15 mouse cellular contexts compared by ENCODE assay signal in genomic region chr1:86348801-86349200, GRCm38 (mm10). TPM values are rescaled to one million over a fixed set of nuclear protein-coding genes. Genes with fewer than 3 reads are reported as not detected.
DNase-seq lines count a peak whose midpoint lies in the region; ATAC-seq and TF ChIP-seq lines count a peak whose summit lies in the region.
"Had no signal": no experiment of that assay in that cellular context is flagged by ENCODE, and none has a peak within 500 bp of the region (broad histone marks: within the 10 kb centered on the region; RNA-seq: fewer than 3 reads in every experiment).

No protein-coding gene starts in this region.

- no peak for ATAC-seq in intestine, postnatal 0 days
- ATAC-seq in intestine, embryonic 15.5 days = no peak
- no peak for ATAC-seq in midbrain, embryonic 11.5 days (ENCODE audit: low FRiP score)
- no peak for ATAC-seq in midbrain, embryonic 14.5 days (ENCODE audit: low FRiP score, low TSS enrichment)

- H3K4me1 ChIP-seq in intestine, postnatal 0 days (replicated peaks; ENCODE audit: control insufficient read depth, insufficient read depth, low read length) = no peaks in the 10 kb centered on the region
- no peaks in the 10 kb centered on the region for H3K4me1 ChIP-seq in intestine, embryonic 15.5 days (replicated peaks)
- no peaks in the 10 kb centered on the region for H3K4me1 ChIP-seq in midbrain, embryonic 11.5 days (ENCODE audit: control insufficient read depth, insufficient read depth, low read length)
- no peaks in the 10 kb centered on the region for H3K4me1 ChIP-seq in midbrain, embryonic 14.5 days (ENCODE audit: control insufficient read depth, insufficient read depth, low read length)
- no peaks in the 10 kb centered on the region; a peak in 2 of 4 replicates for H3K4me1 ChIP-seq in ES-E14 (ENCODE audit: control insufficient read depth in 2 of 2, insufficient read depth in 2 of 2, low read length in 2 of 2, poor library complexity in 1 of 2)
- H3K4me1 ChIP-seq: heart, embryonic 15.5 days; hindbrain, embryonic 10.5 days had no signal

- H3K4me2 ChIP-seq in intestine, postnatal 0 days (replicated peaks; ENCODE audit: low read depth) = no peak overlapping the region
- H3K4me2 ChIP-seq in intestine, embryonic 15.5 days (replicated peaks) = no peak overlapping the region
- H3K4me2 ChIP-seq in midbrain, embryonic 11.5 days = no peak overlapping the region
- no peak overlapping the region for H3K4me2 ChIP-seq in midbrain, embryonic 14.5 days (ENCODE audit: low read length)
- H3K4me2 ChIP-seq: heart, embryonic 15.5 days had no signal

- WGBS in intestine, postnatal 0 days = 71% methylated on average over 4 of the region's 4 CpGs
- 83% methylated on average over 4 of the region's 4 CpGs for WGBS in intestine, embryonic 15.5 days
- WGBS in midbrain, embryonic 11.5 days = 71% methylated on average over 4 of the region's 4 CpGs
- WGBS in midbrain, embryonic 14.5 days = 75% methylated on average over 4 of the region's 4 CpGs

- H3K9ac ChIP-seq in intestine, postnatal 0 days (ENCODE audit: low read depth, low read length) = no peak overlapping the region
- no peak overlapping the region for H3K9ac ChIP-seq in intestine, embryonic 15.5 days
- no peak overlapping the region for H3K9ac ChIP-seq in midbrain, embryonic 11.5 days (ENCODE audit: low read length)
- no peak overlapping the region for H3K9ac ChIP-seq in midbrain, embryonic 14.5 days (replicated peaks; ENCODE audit: low read length)
- H3K9ac ChIP-seq in ES-E14 (ENCODE audit: insufficient read depth, low read depth, low read length, poor library complexity, severe bottlenecking) = no peak overlapping the region
- H3K9ac ChIP-seq: heart, embryonic 15.5 days had no signal

- H3K27me3 ChIP-seq in intestine, postnatal 0 days (replicated peaks; ENCODE audit: control insufficient read depth, insufficient read depth, low read length) = no peaks in the 10 kb centered on the region
- no peaks in the 10 kb centered on the region for H3K27me3 ChIP-seq in intestine, embryonic 15.5 days (replicated peaks)
- H3K27me3 ChIP-seq in midbrain, embryonic 11.5 days (ENCODE audit: control insufficient read depth, insufficient read depth, low read length) = no peaks in the 10 kb centered on the region
- H3K27me3 ChIP-seq in midbrain, embryonic 14.5 days (ENCODE audit: control insufficient read depth, insufficient read depth, low read length) = no peaks in the 10 kb centered on the region
- H3K27me3 ChIP-seq: heart, embryonic 15.5 days had no signal

- DNase-seq in midbrain, embryonic 11.5 days (ENCODE audit: low spot score, missing footprints) = peak; percentile 72
- no peak for DNase-seq in midbrain, embryonic 14.5 days
- DNase-seq in ES-E14 (ENCODE audit: low read depth, low spot score) = peak; percentile 68
- peak; percentile 42 for DNase-seq in naive thymus-derived CD4-positive, alpha-beta T cell, adult 2 months (ENCODE audit: low read depth)
- DNase-seq in adrenal gland, adult 8-10 months = no peak
- DNase-seq in B cell, adult 2 months = no peak
- DNase-seq: cerebellum, postnatal 10 days; kidney, postnatal 4 days; layer of hippocampus, postnatal 36 days; lung, adult 18-20 months; retina, postnatal 1 day had no signal

- H3K9me3 ChIP-seq in intestine, postnatal 0 days (ENCODE audit: control insufficient read depth) = no peaks in the 10 kb centered on the region
- no peaks in the 10 kb centered on the region for H3K9me3 ChIP-seq in intestine, embryonic 15.5 days
- no peaks in the 10 kb centered on the region for H3K9me3 ChIP-seq in midbrain, embryonic 11.5 days (ENCODE audit: control insufficient read depth, low read length)
- H3K9me3 ChIP-seq in midbrain, embryonic 14.5 days (ENCODE audit: control insufficient read depth, low read length) = no peaks in the 10 kb centered on the region
- H3K9me3 ChIP-seq in ES-E14 (ENCODE audit: control insufficient read depth, insufficient read depth, low read depth, low read length) = no peaks in the 10 kb centered on the region
- H3K9me3 ChIP-seq: heart, embryonic 15.5 days; hindbrain, embryonic 10.5 days had no signal

- in situ Hi-C loops in ES-E14 (cut with MboI; ENCODE audit: low sequenced_read_pairs in 2 of 2, unreplicated experiment in 2 of 2) = no loop called here

- peak; percentile 50 for TF ChIP-seq CTCF in intestine, postnatal 0 days (IDR thresholded peaks at IDR 0.05; ENCODE audit: low read depth)

- H3K27ac ChIP-seq in intestine, postnatal 0 days (ENCODE audit: low read depth, low read length) = no peak overlapping the region
- no peak overlapping the region for H3K27ac ChIP-seq in intestine, embryonic 15.5 days
- no peak overlapping the region for H3K27ac ChIP-seq in midbrain, embryonic 11.5 days (ENCODE audit: low read depth, low read length)
- H3K27ac ChIP-seq in midbrain, embryonic 14.5 days (replicated peaks; ENCODE audit: low read depth, low read length) = no peak overlapping the region
- H3K27ac ChIP-seq in ES-E14 (ENCODE audit: insufficient read depth, low read depth, low read length, poor library complexity, severe bottlenecking) = peak overlapping the region; percentile 84; the same call in 1 of the 2 replicates
- H3K27ac ChIP-seq: heart, embryonic 15.5 days; hindbrain, embryonic 10.5 days had no signal

- H3K36me3 ChIP-seq in intestine, postnatal 0 days (ENCODE audit: control insufficient read depth, insufficient read depth) = peaks cover 53% of the 10 kb centered on the region
- peaks cover 34% of the 10 kb centered on the region for H3K36me3 ChIP-seq in intestine, embryonic 15.5 days
- peaks cover 34% of the 10 kb centered on the region for H3K36me3 ChIP-seq in midbrain, embryonic 11.5 days (ENCODE audit: control insufficient read depth, insufficient read depth, low read length)
- peaks cover 71% of the 10 kb centered on the region for H3K36me3 ChIP-seq in midbrain, embryonic 14.5 days (ENCODE audit: control insufficient read depth, insufficient read depth, low read length)
- H3K36me3 ChIP-seq in ES-E14 (ENCODE audit: control insufficient read depth, insufficient read depth, low read length, poor library complexity, severe bottlenecking) = peaks cover 37% of the 10 kb centered on the region

- no peak overlapping the region for H3K4me3 ChIP-seq in intestine, postnatal 0 days (ENCODE audit: low read depth, low read length)
- H3K4me3 ChIP-seq in intestine, embryonic 15.5 days (replicated peaks) = no peak overlapping the region
- H3K4me3 ChIP-seq in midbrain, embryonic 11.5 days (ENCODE audit: low read depth, low read length) = no peak overlapping the region
- H3K4me3 ChIP-seq in midbrain, embryonic 14.5 days (replicated peaks; ENCODE audit: low read depth, low read length) = no peak overlapping the region
- H3K4me3 ChIP-seq in ES-E14 (ENCODE audit: insufficient read depth in 1 of 2, low read depth in 1 of 2, low read length in 2 of 2, poor library complexity in 1 of 2, severe bottlenecking in 1 of 2) = no peak overlapping the region
- H3K4me3 ChIP-seq: heart, embryonic 15.5 days; hindbrain, embryonic 10.5 days had no signal

TF ChIP-seq in ES-E14, 5 proteins besides CTCF, POLR2A, EP300 and RAD21:
- TF ChIP-seq ZC3H11A (IDR thresholded peaks at IDR 0.05; ENCODE audit: borderline replicate concordance, low read depth, low read length) (no peak), CHD2 (IDR thresholded peaks at IDR 0.05; ENCODE audit: low read depth, low read length) (no peak), HCFC1 (IDR thresholded peaks at IDR 0.05; ENCODE audit: borderline replicate concordance, insufficient read depth, low read length) (no peak), ZNF384 (IDR thresholded peaks at IDR 0.05; ENCODE audit: low read depth, low read length) (no peak), MAFK (IDR thresholded peaks at IDR 0.05; ENCODE audit: insufficient read depth, low read depth, low read length) (no peak)

RNA-seq across cellular contexts. Expression of gene Ncl, which starts 10.4 kb away (rescaled TPM):
- polyA plus RNA-seq in intestine, postnatal 0 days (2015; fragmentation: Nextera tagmentation; extraction: Ambion mirVana) = 172 and 188 TPM in 2 replicates
- polyA plus RNA-seq in intestine, embryonic 15.5 days (2015; fragmentation: Nextera tagmentation; extraction: Ambion mirVana) = 424 and 451 TPM in 2 replicates
- polyA plus RNA-seq in midbrain, embryonic 11.5 days (2014; fragmentation: Nextera tagmentation; extraction: Ambion mirVana) = 339 and 375 TPM in 2 replicates
- 153 and 154 TPM in 2 replicates for polyA plus RNA-seq in midbrain, embryonic 14.5 days (2014; fragmentation: Nextera tagmentation; extraction: Ambion mirVana)
- total RNA-seq in ES-E14 (2012; rRNA removed) = 496 and 529 TPM in 2 replicates
- total RNA-seq in adrenal gland, adult 8-10 months (2022) = 100 to 1,000 TPM; 181 to 250 (median 204) TPM

RNA-seq across cellular contexts. Expression of gene B3gnt7, which starts 46.2 kb away (rescaled TPM):
- polyA plus RNA-seq in intestine, postnatal 0 days (2015; fragmentation: Nextera tagmentation; extraction: Ambion mirVana) = 3.2 and 3.4 TPM in 2 replicates
- 6.6 and 7.2 TPM in 2 replicates for polyA plus RNA-seq in intestine, embryonic 15.5 days (2015; fragmentation: Nextera tagmentation; extraction: Ambion mirVana)
- 2.0 and 2.5 TPM in 2 replicates for polyA plus RNA-seq in midbrain, embryonic 11.5 days (2014; fragmentation: Nextera tagmentation; extraction: Ambion mirVana)
- polyA plus RNA-seq in midbrain, embryonic 14.5 days (2014; fragmentation: Nextera tagmentation; extraction: Ambion mirVana) = 5.9 and 7.0 TPM in 2 replicates
- total RNA-seq in ES-E14 (2012; rRNA removed) = 103 and 166 TPM in 2 replicates
- under 1 TPM; 0.20 to 0.68 (median 0.46) TPM for total RNA-seq in adrenal gland, adult 8-10 months (2022)

Comparison
In these comparisons a context has a peak if more than half of its experiments do, and no peak if none do; other contexts are left out.
1. DNase-seq: peak in midbrain, embryonic 11.5 days (single experiment), ES-E14 (single experiment) and naive thymus-derived CD4-positive, alpha-beta T cell, adult 2 months (single experiment); none in midbrain, embryonic 14.5 days (single experiment), adrenal gland, adult 8-10 months (single experiment) and B cell, adult 2 months (0 of 2).